Mouse (Mus musculus) hematopoietic multipotent progenitor cell, adult 10-12 weeks (in vitro differentiated cells): ENCODE data around the gene Oca2. TPM values are rescaled to one million over a fixed set of nuclear protein-coding genes. Genes with fewer than 3 reads are reported as not detected.

Source experiments
- polyA plus RNA-seq: library from polyadenylated mRNA; stranded (reverse); fragments of >175 nt; gene quantifications from 2 replicates; pipeline ENCODE4 v1.2.3, GENCODE M21; 2012; ENCODE audit warnings: low replicate concordance

The Oca2 gene
- polyA plus RNA-seq: not detected in 2 replicates

GRCm38 (mm10) chr7:56239543-56239942 is at the start of gene Oca2:
Gene Oca2, plus strand, starts transcription at chr7:56239760.

Other genes with a start within 250 kb of the Oca2 start
- 0.37 and 0.97 TPM in 2 replicates for gene Nipa1, start 219.8 kb upstream of the Oca2 start, polyA plus RNA-seq
- gene Herc2, start 189.6 kb upstream of the Oca2 start, polyA plus RNA-seq: 6.7 and 8.1 TPM in 2 replicates